Mouse (Mus musculus) neural tube, embryonic 11.5 days (tissue): Measurements from ENCODE around the gene Tor1b. TPM values are rescaled to one million over a fixed set of nuclear protein-coding genes. Genes with fewer than 3 reads are reported as not detected.

Source experiments
- ATAC-seq: fragments of 200-750 bp; cut with Nextera tagmentation; 2 replicates; pipeline ENCODE4 v1.8.0; 2017; ENCODE audit warnings: moderate number of reproducible peaks, mild to moderate bottlenecking, moderate TSS enrichment, moderate library complexity; ENCODE audit not compliant: insufficient read depth, low FRiP score, low TSS enrichment
- DNase-seq: peaks from one replicate; pipeline ENCODE4 v3.0.0-alpha.2; 2015; ENCODE audit warnings: low spot score
- H3K27ac ChIP-seq: fragments of 300-500 bp; sonication (generic); 2 replicates; pipeline ENCODE4 v1.5.1; 2014; ENCODE audit warnings: low read depth, mild to moderate bottlenecking, low read length
- H3K27me3 ChIP-seq: fragments of 300-500 bp; sonication (generic); 2 replicates; pipeline ENCODE4 v1.6.1; 2014; ENCODE audit warnings: mild to moderate bottlenecking, low read length, mixed read lengths; ENCODE audit not compliant: control insufficient read depth, insufficient read depth
- H3K36me3 ChIP-seq: fragments of 300-500 bp; sonication (generic); 2 replicates; pipeline ENCODE4 v1.6.1; 2014; ENCODE audit warnings: mild to moderate bottlenecking, low read length, moderate library complexity, mixed read lengths; ENCODE audit not compliant: control insufficient read depth, insufficient read depth
- H3K4me1 ChIP-seq: fragments of 300-500 bp; sonication (generic); 2 replicates; pipeline ENCODE4 v1.6.1; 2014; ENCODE audit warnings: low read length, mixed read lengths; ENCODE audit not compliant: control insufficient read depth, insufficient read depth
- H3K4me2 ChIP-seq: fragments of 300-500 bp; sonication (generic); 2 replicates; pipeline ENCODE4 v1.6.1; 2014; ENCODE audit warnings: low read depth, mild to moderate bottlenecking, moderate library complexity
- H3K4me3 ChIP-seq: fragments of 300-500 bp; sonication (generic); 2 replicates; pipeline ENCODE4 v1.5.1; 2014; ENCODE audit warnings: low read depth, low read length
- H3K9ac ChIP-seq: fragments of 300-500 bp; sonication (generic); 2 replicates; pipeline ENCODE4 v1.6.1; 2014; ENCODE audit warnings: mild to moderate bottlenecking, low read length
- H3K9me3 ChIP-seq: fragments of 300-500 bp; sonication (generic); 2 replicates; pipeline ENCODE4 v1.6.1; 2016; ENCODE audit warnings: low read length; ENCODE audit not compliant: control insufficient read depth
- WGBS: fragments of 180-500 bp; shearing (Covaris S2); extraction: QIAGEN DNeasy Blood & Tissue Kit; methylation state at CpG from one replicate; pipeline ENCODE4 v1.1.7; 2014; 5-methylcytosine and 5-hydroxymethylcytosine counted together
- polyA plus RNA-seq: library from polyadenylated mRNA; unstranded; fragments of >200 nt; fragmentation: Nextera tagmentation; extraction: Ambion mirVana; gene quantifications from 2 replicates; pipeline ENCODE4 v1.2.1, GENCODE M21; 2014

The Tor1b gene
- polyA plus RNA-seq = 20.7 and 22.7 TPM in 2 replicates

DNA sequence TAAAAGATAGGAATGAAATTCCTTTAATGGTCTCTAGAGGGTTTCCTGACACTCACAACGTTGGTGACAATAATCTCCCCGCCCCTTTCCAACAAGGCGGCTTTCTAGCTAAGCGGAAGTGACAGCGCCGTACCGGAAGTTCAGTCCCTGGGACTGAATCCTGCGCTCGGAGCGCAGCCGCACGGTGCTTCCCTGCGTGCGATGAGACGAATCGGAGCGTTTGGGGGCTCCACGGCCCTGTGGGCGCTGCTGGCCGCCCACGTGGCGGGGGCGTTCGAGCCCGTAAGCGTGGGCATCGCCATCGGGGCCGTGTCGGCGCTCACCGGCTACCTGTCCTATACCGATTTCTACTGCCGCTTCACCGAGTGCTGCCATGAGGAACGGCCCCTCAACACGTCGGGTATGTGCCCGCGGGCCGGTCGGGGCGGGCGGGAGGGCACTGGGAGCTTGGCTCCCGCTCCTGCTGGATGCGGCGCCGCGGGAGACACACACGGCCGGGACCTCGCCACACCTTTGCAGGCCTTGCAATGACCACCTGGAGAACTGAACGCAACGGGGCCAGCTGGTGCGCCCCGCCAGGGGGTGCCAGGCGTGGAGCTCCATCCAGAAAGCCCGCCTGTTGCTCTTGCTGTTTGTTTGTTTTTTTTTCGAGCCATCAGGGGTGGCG lies at the start of gene Tor1b:
Tor1b (plus strand) TSS at position 136 of the 667 bp plus-strand sequence.
- Histone ChIP-seq H3K9me3 (no peaks in the 10 kb centered on the region), H3K4me1 (peaks cover 11% of the 10 kb centered on the region), H3K27me3 (no peaks in the 10 kb centered on the region), H3K27ac (peak within 1 kb of the TSS; percentile 70; the same call in 1 of the 2 replicates), H3K4me2 (peak within 1 kb of the TSS; percentile 81), H3K9ac (peak within 1 kb of the TSS; percentile 85), H3K36me3 (peaks cover 6% of the 10 kb centered on the region; the same call in 1 of the 2 replicates), H3K4me3 (peak within 1 kb of the TSS; percentile 81)
- ATAC-seq (peak; percentile 77), DNase-seq (peak; percentile 89)
- under 1% methylated on average over 60 of the region's 60 CpGs for WGBS

DNA sequence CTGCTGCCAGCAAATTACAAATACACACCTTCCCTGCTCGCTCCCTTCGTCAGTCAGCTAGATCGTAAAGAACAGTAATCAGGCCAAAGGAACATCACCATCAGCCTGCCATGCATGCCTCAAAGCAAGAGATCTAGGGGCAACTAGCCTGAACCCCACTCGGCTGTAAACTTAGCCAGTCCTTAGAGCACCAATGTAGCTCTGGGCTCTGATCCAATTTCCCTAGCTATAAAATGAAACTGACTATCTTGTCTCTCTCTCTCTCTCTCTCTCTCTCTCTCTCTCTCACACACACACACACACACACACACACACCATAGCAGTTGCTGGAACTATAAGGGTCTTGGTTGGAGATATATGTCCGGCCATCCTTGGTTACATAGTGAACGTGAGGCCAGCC lies 48.5 kb upstream of the Tor1b start:
- DNase-seq = no peak
- H3K4me3 ChIP-seq = no peak overlapping the region
- no peak overlapping the region for H3K9ac ChIP-seq
- H3K36me3 ChIP-seq = no peaks in the 10 kb centered on the region
- H3K27me3 ChIP-seq = peaks cover 14% of the 10 kb centered on the region
- H3K9me3 ChIP-seq = no peaks in the 10 kb centered on the region
- no peak for ATAC-seq
- H3K4me1 ChIP-seq = peaks cover 9% of the 10 kb centered on the region
- WGBS = 77% methylated on average over 6 of the region's 6 CpGs
- no peak overlapping the region for H3K4me2 ChIP-seq
- no peak overlapping the region for H3K27ac ChIP-seq

DNA sequence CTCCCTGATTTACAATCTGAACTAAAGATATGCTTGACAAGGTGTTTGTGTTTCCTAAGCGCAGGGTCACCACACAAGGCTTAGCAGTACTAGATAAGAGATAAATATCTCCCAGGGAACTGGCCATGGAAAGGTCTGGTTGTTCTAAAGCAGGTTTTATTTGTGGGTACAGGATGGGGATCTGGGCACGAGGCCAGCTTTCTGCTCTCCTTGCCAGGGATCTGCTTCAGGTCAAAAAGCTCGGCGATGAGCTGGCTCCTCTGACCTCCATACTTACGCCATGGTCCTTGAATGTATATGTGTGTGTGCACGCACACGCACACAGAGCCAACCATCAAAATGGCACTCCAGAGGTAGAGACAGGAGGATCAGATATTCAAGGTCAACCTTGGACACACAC lies 47.8 kb upstream of the Tor1b start:
- H3K4me3 ChIP-seq = no peak overlapping the region
- WGBS = 91% methylated on average over 7 of the region's 7 CpGs
- H3K4me2 ChIP-seq = no peak overlapping the region
- ATAC-seq = no peak
- DNase-seq = no peak
- H3K36me3 ChIP-seq = no peaks in the 10 kb centered on the region
- H3K9ac ChIP-seq = no peak overlapping the region
- peaks cover 14% of the 10 kb centered on the region for H3K27me3 ChIP-seq
- H3K9me3 ChIP-seq = no peaks in the 10 kb centered on the region
- peaks cover 9% of the 10 kb centered on the region for H3K4me1 ChIP-seq
- H3K27ac ChIP-seq = no peak overlapping the region

DNA sequence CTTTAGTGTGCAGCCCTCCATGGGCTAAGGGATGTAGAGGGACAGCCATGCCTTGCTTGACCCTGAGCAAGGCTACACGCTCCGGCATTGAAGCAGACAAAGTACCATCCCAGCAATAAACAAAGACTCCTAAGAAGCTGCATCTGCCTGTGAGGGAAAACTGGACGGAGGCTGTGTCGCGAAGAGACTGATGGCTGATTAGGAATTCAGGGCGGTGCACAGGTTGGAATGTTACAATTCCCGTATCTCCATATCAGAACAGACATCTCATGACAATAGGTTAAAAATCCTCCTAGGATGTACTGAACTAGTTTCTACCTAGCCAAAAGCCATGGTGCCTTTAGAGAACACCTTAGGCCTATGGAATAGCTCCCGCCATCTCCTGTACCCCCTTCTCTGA lies 46.9 kb upstream of the Tor1b start:
- Histone ChIP-seq H3K4me2 (no peak overlapping the region), H3K4me1 (peaks cover 9% of the 10 kb centered on the region), H3K9ac (no peak overlapping the region), H3K36me3 (no peaks in the 10 kb centered on the region), H3K27ac (no peak overlapping the region), H3K27me3 (peaks cover 14% of the 10 kb centered on the region), H3K9me3 (no peaks in the 10 kb centered on the region), H3K4me3 (no peak overlapping the region)
- ATAC-seq (no peak), DNase-seq (no peak)
- WGBS = 79% methylated on average over 8 of the region's 8 CpGs

DNA sequence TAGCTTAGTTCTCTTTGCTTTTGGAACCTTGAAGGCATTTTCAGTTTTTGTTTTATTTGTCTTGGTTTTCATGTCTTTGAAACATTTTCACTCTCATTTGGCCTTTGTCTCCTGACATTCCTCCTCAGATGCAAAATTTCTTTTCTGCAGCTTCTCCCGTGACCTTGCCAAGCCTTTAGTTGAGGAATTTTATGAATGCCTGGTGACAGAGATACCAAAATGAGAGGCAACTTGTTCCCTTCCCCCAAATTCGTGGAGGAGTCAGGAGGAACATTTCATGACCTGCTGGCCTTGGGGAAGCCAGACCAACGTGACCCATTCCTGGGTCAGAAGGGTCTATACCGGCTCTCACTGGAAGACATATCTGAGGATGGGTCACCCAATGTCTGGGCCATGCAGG lies 46.1 kb upstream of the Tor1b start:
- Histone ChIP-seq H3K27me3 (peaks cover 14% of the 10 kb centered on the region), H3K4me3 (no peak overlapping the region), H3K9me3 (no peaks in the 10 kb centered on the region), H3K9ac (no peak overlapping the region), H3K36me3 (no peaks in the 10 kb centered on the region), H3K4me1 (peaks cover 9% of the 10 kb centered on the region), H3K4me2 (no peak overlapping the region), H3K27ac (no peak overlapping the region)
- no peak for ATAC-seq
- no peak for DNase-seq
- WGBS = 77% methylated on average over 4 of the region's 4 CpGs

DNA sequence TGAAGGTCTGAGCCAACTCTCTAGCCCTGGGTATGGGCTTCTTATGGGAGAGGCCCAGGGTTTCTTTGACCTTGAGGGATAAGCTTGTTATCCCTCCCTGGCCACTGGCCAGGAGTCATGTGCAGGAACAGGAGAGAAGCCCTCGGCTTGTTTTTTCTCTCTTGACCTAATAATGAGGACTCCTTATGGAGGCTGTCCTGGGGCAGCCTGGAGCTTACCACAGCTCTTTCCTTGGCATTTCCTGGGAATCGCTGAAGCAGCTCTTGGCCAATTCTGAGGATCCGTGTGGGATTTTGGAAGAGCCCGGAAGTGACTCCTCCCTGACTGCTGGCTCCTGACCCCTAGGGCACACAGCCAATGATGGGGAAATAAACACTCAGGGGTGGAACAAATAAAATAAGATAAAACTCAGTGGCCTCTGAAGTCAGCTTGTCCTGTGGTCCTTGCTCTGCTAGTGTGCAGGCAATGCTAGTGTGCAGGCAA lies 40.4 kb upstream of the Tor1b start:
- no peak for ATAC-seq
- no peak overlapping the region for H3K27ac ChIP-seq

DNA sequence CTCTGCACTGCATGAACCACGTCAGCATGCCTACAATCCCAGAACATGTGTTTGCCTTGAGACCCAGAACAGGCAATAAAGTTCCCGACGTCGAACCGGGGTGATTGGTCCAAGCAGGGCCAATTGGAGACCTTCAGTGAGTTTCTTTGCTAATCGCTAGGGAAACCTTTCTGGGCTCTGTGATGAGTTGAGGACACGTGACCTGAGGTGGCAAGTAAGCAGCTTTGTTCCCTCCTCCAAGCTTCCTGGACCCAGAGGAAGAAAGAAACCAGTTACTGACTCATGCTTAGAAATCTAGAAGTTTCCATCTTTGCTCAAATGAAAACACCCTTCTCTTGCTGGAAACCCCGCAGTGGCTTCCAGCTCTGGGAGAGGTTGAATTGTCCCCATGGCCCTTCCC lies 39.7 kb upstream of the Tor1b start:
- no peak overlapping the region for H3K4me2 ChIP-seq
- no peaks in the 10 kb centered on the region for H3K36me3 ChIP-seq
- H3K9me3 ChIP-seq = no peaks in the 10 kb centered on the region
- no peaks in the 10 kb centered on the region for H3K4me1 ChIP-seq
- no peak overlapping the region for H3K4me3 ChIP-seq
- H3K27me3 ChIP-seq = no peaks in the 10 kb centered on the region
- no peak for DNase-seq
- ATAC-seq = no peak
- no peak overlapping the region for H3K9ac ChIP-seq
- 91% methylated on average over 8 of the region's 8 CpGs for whole genome bisulfite sequencing
- H3K27ac ChIP-seq = no peak overlapping the region

More for the DNA sequence above, 40.4 kb upstream of the Tor1b start:
- Histone ChIP-seq H3K4me2 (no peak overlapping the region), H3K9ac (no peak overlapping the region), H3K27me3 (no peaks in the 10 kb centered on the region), H3K4me3 (no peak overlapping the region), H3K4me1 (no peaks in the 10 kb centered on the region), H3K36me3 (no peaks in the 10 kb centered on the region), H3K9me3 (no peaks in the 10 kb centered on the region)
- no peak for DNase-seq
- 61% methylated on average over 4 of the region's 4 CpGs for WGBS

DNA sequence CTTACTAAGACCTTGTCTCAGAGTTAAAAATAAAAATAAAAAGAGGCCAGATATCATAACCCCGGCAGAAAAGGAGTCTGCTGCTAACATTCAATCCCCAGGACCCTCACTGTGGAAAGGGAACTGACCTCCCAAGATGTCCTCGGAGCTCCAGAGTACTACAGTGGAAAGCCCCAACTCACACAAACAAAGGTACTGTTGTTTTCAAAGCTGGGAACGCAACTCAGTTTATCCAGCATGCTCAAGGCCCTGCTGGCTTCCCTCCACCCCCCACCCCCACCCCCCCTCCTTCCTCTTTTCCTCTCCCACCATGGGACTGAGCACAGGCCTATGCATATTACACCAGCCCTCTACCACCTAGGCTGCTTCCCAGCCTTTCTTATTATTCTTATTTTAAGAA lies 37.9 kb upstream of the Tor1b start:
- Histone ChIP-seq H3K27me3 (no peaks in the 10 kb centered on the region), H3K27ac (no peak overlapping the region), H3K4me2 (no peak overlapping the region), H3K9ac (no peak overlapping the region), H3K4me3 (no peak overlapping the region), H3K9me3 (no peaks in the 10 kb centered on the region), H3K36me3 (no peaks in the 10 kb centered on the region), H3K4me1 (no peaks in the 10 kb centered on the region)
- no peak for DNase-seq
- 60% methylated on average over 3 of the region's 3 CpGs for WGBS
- ATAC-seq = no peak

DNA sequence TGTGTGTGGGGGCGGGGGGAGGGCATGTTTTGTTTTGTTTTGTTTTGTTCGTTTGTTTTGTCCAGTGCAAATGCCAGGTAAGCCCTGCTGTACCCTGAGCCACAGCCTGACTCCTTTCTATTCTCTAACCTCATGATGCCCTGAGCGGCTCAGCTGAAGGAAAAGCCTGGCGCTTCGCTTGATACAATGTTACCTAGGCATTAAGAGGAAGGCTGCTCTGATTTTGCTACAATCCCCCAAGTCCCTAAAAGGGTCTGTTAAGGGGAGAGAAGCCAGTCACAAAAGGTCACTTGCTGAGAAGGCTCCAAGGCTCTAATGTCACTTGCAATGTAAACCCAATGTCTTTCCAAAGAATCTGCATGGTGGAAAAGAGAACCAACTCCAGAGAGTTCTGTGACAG lies 37.4 kb upstream of the Tor1b start:
- WGBS = 76% methylated on average over 5 of the region's 5 CpGs
- no peak overlapping the region for H3K9ac ChIP-seq
- ATAC-seq = no peak
- DNase-seq = no peak
- no peaks in the 10 kb centered on the region for H3K27me3 ChIP-seq
- H3K4me2 ChIP-seq = no peak overlapping the region
- no peaks in the 10 kb centered on the region for H3K4me1 ChIP-seq
- no peak overlapping the region for H3K4me3 ChIP-seq
- H3K27ac ChIP-seq = no peak overlapping the region
- no peaks in the 10 kb centered on the region for H3K9me3 ChIP-seq
- H3K36me3 ChIP-seq = no peaks in the 10 kb centered on the region
